Mouse (Mus musculus) bone marrow, adult 2 months (tissue): ENCODE data around the gene Gm4981.

Experiments
- CTCF ChIP-seq: fragments of 200-500 bp; IDR thresholded peaks from 2 replicates; pipeline ENCODE4 v1.5.1; 2011; ENCODE audit warnings: low read length, control low read depth; ENCODE audit not compliant: control insufficient read depth, insufficient read depth
- POLR2A ChIP-seq: fragments of 200-500 bp; IDR thresholded peaks from 2 replicates; pipeline ENCODE4 v1.6.1; 2011; ENCODE audit warnings: low read depth, mild to moderate bottlenecking, control low read depth, low read length, borderline replicate concordance; ENCODE audit not compliant: control insufficient read depth

- TF ChIP-seq POLR2A (no peak), CTCF (no peak)
Observed at GRCm38 (mm10) chr10:58205986-58206385, 30.5 kb downstream of the Gm4981 start.
